Mouse (Mus musculus) heart, adult 8-10 months (tissue): ENCODE results near the gene Fcnb. TPM values are rescaled to one million over a fixed set of nuclear protein-coding genes. Genes with fewer than 3 reads are reported as not detected.

ENCODE experiments used
- DNase-seq: peaks from one replicate; pipeline ENCODE4 v3.0.0; 2022; ENCODE audit warnings: low spot score
- total RNA-seq, 4 experiments: library from RNA; stranded (reverse); gene quantifications; 2 replicates each; pipeline ENCODE4 v1.2.4; 2022

The Fcnb gene
- total RNA-seq, 4 experiments from 2014 or later, result not detected

DNA sequence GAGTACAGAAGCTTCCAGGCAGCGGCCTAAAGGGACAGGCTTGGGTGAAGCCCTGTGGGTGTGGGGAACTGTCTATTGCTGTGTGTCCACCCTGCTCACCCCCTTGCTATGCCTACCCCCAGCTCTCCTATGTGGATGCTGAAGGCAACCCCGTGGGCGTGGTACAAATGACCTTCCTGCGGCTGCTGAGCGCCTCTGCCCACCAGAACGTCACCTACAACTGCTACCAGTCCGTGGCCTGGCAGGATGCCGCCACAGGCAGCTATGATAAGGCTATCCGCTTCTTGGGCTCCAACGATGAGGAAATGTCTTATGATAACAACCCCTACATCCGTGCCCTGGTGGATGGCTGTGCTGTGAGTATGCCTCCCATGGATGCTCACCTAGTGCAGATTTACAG is 52.2 kb downstream of the Fcnb start:
- DNase-seq, result no peak

DNA sequence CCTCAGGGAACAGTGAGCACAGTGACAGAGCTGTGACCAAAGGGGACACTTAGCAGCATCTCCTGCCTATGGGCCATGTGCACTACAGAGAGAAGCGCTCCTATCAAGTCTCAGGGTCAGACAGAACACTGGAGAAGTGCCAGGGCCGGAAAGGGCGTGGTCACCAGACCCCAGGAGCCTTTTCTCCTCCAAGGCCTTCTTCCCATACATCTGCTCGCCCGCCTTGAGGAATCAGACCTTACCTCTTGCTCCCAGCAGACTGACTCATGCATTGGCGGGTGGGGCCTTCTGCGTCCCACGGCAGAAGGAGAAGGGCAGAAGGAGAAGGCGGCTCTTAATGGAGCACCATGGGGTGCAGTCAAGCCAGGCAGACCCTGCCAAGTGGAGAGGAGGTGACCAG is 52.8 kb downstream of the Fcnb start:
- DNase-seq, result no peak

Other genes starting within 250 kb of the Fcnb start
- 10 to 100 TPM; 10.8 to 17.6 (median 15.1) TPM for gene Col5a1, start 198.5 kb downstream of the Fcnb start, total RNA-seq
- 10 to 100 TPM in 3 of 4 experiments, 1 to 10 TPM in 1; 7.3 to 10.8 (median 10.6) TPM for gene Olfm1, start 108.1 kb upstream of the Fcnb start, total RNA-seq